Mouse (Mus musculus) spleen, adult 2 months (tissue): ENCODE measurements around the gene Kif1b. TPM values are rescaled to one million over a fixed set of nuclear protein-coding genes. Genes with fewer than 3 reads are reported as not detected.
"Not testable (repeated sequence)": the region's sequence is repeated elsewhere in the genome, so short reads cannot be mapped to it uniquely, and the experiment has no call there.

Experiments used
- DNase-seq, 2 experiments: peaks; one replicate each; pipeline versions ENCODE4 v3.0.0 to v3.0.0-alpha.2; 2012 to 2021; ENCODE audit warnings: low spot score in 2 of 2, low read depth in 1 of 2
- H3K27ac ChIP-seq: fragments of 200-500 bp; 2 replicates; pipeline ENCODE4 v1.5.1; 2012; ENCODE audit warnings: low read length, inconsistent platforms; ENCODE audit not compliant: insufficient read depth
- H3K27me3 ChIP-seq: fragments of 200-500 bp; 2 replicates; pipeline ENCODE4 v1.6.1; 2012; ENCODE audit warnings: mild to moderate bottlenecking, moderate library complexity, low read length, inconsistent platforms; ENCODE audit not compliant: control insufficient read depth, insufficient read depth
- H3K36me3 ChIP-seq: fragments of 200-500 bp; 2 replicates; pipeline ENCODE4 v1.6.1; 2012; ENCODE audit warnings: mild to moderate bottlenecking, low read length, inconsistent platforms; ENCODE audit not compliant: control insufficient read depth, insufficient read depth
- H3K4me1 ChIP-seq: fragments of 200-500 bp; 2 replicates; pipeline ENCODE4 v1.6.1; 2011; ENCODE audit warnings: inconsistent platforms; ENCODE audit not compliant: control insufficient read depth, insufficient read depth, insufficient read length
- H3K4me3 ChIP-seq: fragments of 200-500 bp; 2 replicates; pipeline ENCODE4 v1.5.1; 2011; ENCODE audit warnings: mild to moderate bottlenecking, inconsistent platforms; ENCODE audit not compliant: insufficient read depth, insufficient read length; ENCODE audit errors: extremely low read depth
- CTCF ChIP-seq: fragments of 200-500 bp; IDR thresholded peaks from 2 replicates; pipeline ENCODE4 v1.5.1; 2011; ENCODE audit warnings: mild to moderate bottlenecking, inconsistent platforms; ENCODE audit not compliant: insufficient read depth, insufficient read length, insufficient replicate concordance; ENCODE audit errors: extremely low read depth
- POLR2A ChIP-seq: fragments of 200-500 bp; IDR thresholded peaks from 2 replicates; pipeline ENCODE4 v1.6.1; 2011; ENCODE audit warnings: low read depth, low read length, inconsistent platforms
- WGBS: fragments of 180-500 bp; shearing (Covaris S2); methylation state at CpG from one replicate; pipeline ENCODE4 v1.1.7; 2018; 5-methylcytosine and 5-hydroxymethylcytosine counted together
- polyA plus RNA-seq: library from polyadenylated mRNA; depleted of rRNA; stranded (reverse); fragments of >200 nt; gene quantifications from 2 replicates; pipeline ENCODE4 v1.2.3, GENCODE M21; 2012

Kif1b gene
- polyA plus RNA-seq, 1 experiment = 12.6 TPM

DNA sequence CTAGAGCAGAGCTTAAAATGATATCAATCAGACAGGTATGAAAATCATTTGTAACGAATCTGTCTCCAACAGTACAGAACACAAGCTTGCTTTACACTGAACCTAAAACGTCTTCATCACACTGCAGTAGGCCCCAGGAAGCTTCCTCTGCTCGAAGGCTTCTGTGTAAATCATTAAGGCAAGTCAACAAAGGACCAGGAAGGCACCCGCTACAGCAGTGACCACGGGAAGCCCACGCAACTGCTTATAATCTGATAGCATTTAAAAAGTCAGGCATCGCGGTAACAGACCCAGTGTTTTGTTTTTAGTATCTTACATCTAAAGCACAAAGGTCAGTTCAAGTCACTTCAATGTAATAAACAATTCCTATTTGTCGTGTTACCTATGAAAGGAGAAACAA, 73.6 kb downstream of the Kif1b start:
- Histone ChIP-seq H3K4me3 (no peak overlapping the region), H3K4me1 (no peaks in the 10 kb centered on the region), H3K36me3 (0 out of 2 replicates have a peak, but pooled peaks cover 1% of the 10 kb centered on the region), H3K27ac (no peak overlapping the region), H3K27me3 (no peaks in the 10 kb centered on the region)
- 44% methylated on average over 9 of the region's 9 CpGs for WGBS
- no peak for DNase-seq
- TF ChIP-seq CTCF (no peak), POLR2A (no peak)

DNA sequence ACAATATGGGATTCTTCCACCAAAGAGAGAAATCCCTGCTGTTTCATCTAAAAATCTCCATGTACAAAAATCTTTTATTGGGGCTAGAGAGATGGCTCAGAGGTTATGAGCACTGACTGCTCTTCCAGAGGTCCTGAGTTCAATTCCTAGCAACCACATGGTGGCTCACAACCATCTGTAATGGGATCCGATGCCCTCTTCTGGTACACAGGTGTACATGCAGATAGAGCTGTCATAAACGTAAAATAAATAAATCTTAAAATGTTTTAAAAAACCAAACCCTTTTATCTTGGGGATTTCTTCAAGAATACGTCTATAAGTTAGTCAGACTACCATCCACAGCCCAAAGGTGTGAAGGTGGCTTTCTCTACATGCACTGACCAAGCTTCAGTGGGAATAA, 78.8 kb downstream of the Kif1b start:
- WGBS = 86% methylated on average over 3 of the region's 3 CpGs
- not testable (repeated sequence) for H3K27ac ChIP-seq, DNase-seq, H3K4me1 ChIP-seq, H3K27me3 ChIP-seq, H3K4me3 ChIP-seq, H3K36me3 ChIP-seq

DNA sequence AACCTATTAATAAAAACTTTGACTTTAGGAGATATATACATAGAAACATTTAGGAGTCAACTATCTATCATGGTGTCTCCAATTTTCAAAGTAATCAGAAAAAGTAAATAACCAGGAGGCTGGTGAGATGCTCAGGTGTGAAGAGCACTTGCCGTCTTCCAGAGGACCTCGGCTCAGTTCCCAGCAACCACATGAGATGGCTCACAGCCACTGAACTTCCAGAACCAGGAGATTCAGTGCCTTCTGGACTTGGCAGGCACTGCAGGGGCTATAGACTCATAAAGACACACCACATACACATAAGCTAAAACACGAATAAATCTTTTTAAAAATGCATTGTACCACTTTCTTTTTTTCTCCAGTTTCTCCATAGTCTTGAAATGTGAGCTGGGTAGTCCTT, 79.2 kb downstream of the Kif1b start:
- no peak for DNase-seq
- H3K4me1 ChIP-seq = no peaks in the 10 kb centered on the region
- H3K36me3 ChIP-seq = no peaks in the 10 kb centered on the region
- H3K27me3 ChIP-seq = no peaks in the 10 kb centered on the region
- no peak overlapping the region for H3K27ac ChIP-seq
- H3K4me3 ChIP-seq = no peak overlapping the region
- WGBS = 90% methylated on average over 3 of the region's 3 CpGs
- TF ChIP-seq CTCF = no peak
- no peak for TF ChIP-seq POLR2A

DNA sequence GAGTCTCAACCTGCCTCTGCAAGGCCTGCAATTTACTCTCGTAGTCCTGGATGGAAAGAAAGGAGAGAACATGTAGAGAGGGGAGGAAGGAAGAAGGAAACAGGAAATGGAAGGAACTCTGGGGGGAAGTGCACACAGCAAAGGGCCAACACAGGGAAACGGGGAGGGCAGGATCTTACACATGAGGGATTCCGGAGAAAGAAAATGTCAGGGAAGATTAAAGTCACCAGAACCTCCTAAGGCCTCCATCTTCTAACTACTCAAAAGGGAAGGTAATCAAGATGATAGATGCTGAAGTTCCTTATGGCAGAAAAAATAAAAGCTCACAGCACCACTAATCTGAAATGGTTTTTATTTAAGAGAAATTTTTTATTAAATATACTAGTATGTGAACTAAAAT, 81.2 kb downstream of the Kif1b start:
- Histone ChIP-seq H3K27me3 (no peaks in the 10 kb centered on the region), H3K36me3 (peaks cover 2% of the 10 kb centered on the region), H3K27ac (no peak overlapping the region), H3K4me3 (no peak overlapping the region), H3K4me1 (no peaks in the 10 kb centered on the region)
- WGBS = 77% methylated on average over 3 of the region's 3 CpGs
- no peak for DNase-seq
- TF ChIP-seq POLR2A = no peak
- TF ChIP-seq CTCF = no peak

DNA sequence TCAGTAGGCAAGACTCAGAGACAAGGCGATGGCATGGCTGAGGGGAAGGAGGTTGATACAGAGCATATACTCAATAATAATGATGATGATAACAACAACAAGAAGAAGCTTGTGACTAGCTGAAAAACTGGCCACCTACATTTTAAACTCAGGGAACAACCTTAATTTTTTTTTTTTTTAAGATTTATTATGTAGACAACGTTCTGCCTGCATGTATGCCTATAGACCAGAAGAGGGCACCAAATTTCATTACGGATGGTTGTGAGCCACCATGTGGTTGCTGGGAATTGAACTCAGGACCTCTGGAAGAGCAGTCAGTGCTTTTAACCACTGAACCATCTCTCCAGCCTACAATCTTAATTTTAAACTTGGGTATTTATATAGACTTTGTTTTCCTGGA, 84.0 kb downstream of the Kif1b start:
- Histone ChIP-seq H3K36me3 (peaks cover 2% of the 10 kb centered on the region), H3K27ac (no peak overlapping the region), H3K27me3 (no peaks in the 10 kb centered on the region), H3K4me3 (no peak overlapping the region), H3K4me1 (no peaks in the 10 kb centered on the region)
- no peak for TF ChIP-seq POLR2A
- TF ChIP-seq CTCF = no peak
- no peak for DNase-seq
- WGBS = 94% methylated on average over 3 of the region's 3 CpGs

DNA sequence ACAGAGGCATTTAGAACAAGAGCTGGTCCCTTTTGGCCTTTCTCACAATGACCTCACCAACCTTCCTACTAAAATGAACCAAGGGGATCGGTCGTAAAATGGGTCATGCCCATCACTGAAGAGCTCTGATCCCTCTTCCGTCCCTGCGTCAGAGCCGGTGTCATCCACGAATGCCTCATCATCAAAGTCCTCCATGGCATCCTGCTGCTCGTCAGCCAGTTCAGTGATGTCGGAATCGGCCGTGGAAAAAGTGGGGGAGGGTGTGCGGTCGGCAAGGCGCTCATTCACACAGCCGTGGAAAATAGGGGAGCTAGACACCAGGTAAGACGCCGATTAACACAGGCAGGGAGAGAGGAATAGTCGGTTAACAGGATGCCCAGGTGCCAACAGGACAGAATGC, 87.0 kb downstream of the Kif1b start:
- H3K4me1 ChIP-seq = no peaks in the 10 kb centered on the region
- DNase-seq = no peak
- WGBS = 94% methylated on average over 17 of the region's 17 CpGs
- H3K4me3 ChIP-seq = no peak overlapping the region
- no peaks in the 10 kb centered on the region for H3K27me3 ChIP-seq
- no peak for TF ChIP-seq CTCF
- no peak for TF ChIP-seq POLR2A
- H3K36me3 ChIP-seq = peaks cover 2% of the 10 kb centered on the region
- no peak overlapping the region for H3K27ac ChIP-seq

DNA sequence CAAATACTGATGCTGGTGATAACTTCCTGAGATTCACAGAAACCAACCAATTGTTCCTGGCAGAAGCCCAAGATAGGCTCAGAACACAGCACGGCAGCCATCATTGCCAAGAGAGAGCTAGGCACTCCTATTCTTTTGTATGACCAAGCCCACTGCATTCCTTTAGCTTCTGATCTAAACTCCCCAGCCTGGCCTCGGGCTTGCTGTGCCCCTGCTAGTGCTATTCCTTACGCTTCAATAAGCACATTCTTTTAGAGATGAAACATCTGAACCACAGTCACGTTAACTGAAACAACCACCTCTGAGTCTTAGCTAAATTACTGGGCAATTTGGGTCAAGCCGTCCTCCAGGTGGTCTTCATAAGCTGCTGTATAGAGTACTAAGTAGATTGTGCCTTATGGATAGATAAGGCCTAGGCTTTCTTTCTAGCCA, 87.4 kb downstream of the Kif1b start:
- Histone ChIP-seq H3K4me3 (no peak overlapping the region), H3K4me1 (no peaks in the 10 kb centered on the region), H3K27me3 (no peaks in the 10 kb centered on the region), H3K36me3 (peaks cover 2% of the 10 kb centered on the region), H3K27ac (no peak overlapping the region)
- no peak for DNase-seq
- no peak for TF ChIP-seq CTCF
- TF ChIP-seq POLR2A = no peak
- 86% methylated on average over 5 of the region's 5 CpGs for WGBS
